Mouse (Mus musculus): Measurements from ENCODE around the gene B3gat2. TPM values are rescaled to one million over a fixed set of nuclear protein-coding genes. Genes with fewer than 3 reads are reported as not detected.

B3gat2 gene
- polyA plus RNA-seq (2012; fragmentation: generic; extraction: Trizol) = under 1 TPM; 0.01 to 0.12 TPM

DNA sequence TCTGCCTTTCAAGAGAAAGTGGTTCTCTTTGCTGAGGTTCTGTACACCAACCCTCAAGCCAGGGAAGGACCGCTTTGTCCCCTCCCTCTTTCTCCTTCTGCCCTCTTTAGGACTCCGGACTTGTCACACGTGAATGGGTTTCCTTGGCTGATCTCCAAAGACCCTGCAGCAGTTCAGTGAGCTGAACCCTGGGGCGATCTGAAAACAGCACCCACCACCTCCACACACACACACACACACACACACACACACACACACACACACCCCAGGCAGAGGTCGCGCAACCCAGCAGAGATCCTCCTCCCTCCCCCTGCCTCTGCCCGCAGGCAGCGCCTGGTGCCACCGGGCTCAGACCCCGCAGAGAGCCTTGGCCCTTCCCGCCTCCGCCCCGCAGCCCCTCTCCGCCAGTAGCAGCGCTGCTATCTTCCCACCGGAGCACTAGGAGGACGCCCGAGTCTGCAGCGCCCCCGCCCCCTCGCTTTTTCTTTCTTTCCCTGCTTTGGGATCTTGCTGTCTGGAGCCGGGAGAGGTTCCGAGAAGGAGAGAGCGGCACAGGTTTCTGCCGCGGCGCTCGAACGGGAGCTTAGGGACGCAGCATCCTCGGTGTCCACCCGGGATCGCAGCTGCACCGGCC lies at the start of gene B3gat2:
B3gat2 (plus strand) TSS at position 252 of the 634 bp plus-strand sequence.

Other genes starting within 250 kb of the B3gat2 start
- gene Smap1, start 160.6 kb downstream of the B3gat2 start, polyA plus RNA-seq (2012; fragmentation: generic; extraction: Trizol) = 10 to 100 TPM in 1 of 2 experiments, 1 to 10 TPM in 1; 9.0 to 31.9 TPM
- 10 to 100 TPM in 1 of 2 experiments, 1 to 10 TPM in 1; 4.5 to 51.4 TPM for gene Sdhaf4, start 243.9 kb downstream of the B3gat2 start, polyA plus RNA-seq (2012; fragmentation: generic; extraction: Trizol)